Mouse (Mus musculus) liver, adult (tissue): ENCODE results near the gene Fhod1.

Experiments used
- GATA4 ChIP-seq: IDR thresholded peaks from 2 replicates; pipeline ENCODE4 v1.6.1; 2014; ENCODE audit warnings: mild to moderate bottlenecking, low read length; ENCODE audit not compliant: insufficient replicate concordance

Fhod1 gene

GRCm38 (mm10) chr8:105283074-105283473, 64.7 kb downstream of the Fhod1 start:
- no peak for TF ChIP-seq GATA4

GRCm38 (mm10) chr8:105282239-105282638, 65.5 kb downstream of the Fhod1 start:
- TF ChIP-seq GATA4, result no peak

GRCm38 (mm10) chr8:105281821-105282220, 65.9 kb downstream of the Fhod1 start:
- no peak for TF ChIP-seq GATA4

- no peak for TF ChIP-seq GATA4
Observed at GRCm38 (mm10) chr8:105280567-105280966, 67.2 kb downstream of the Fhod1 start.
